Mouse (Mus musculus) ovary, postnatal 14 days (tissue): Measurements from ENCODE around the gene Esf1.
"Not testable (repeated sequence)": the region's sequence is repeated elsewhere in the genome, so short reads cannot be mapped to it uniquely, and the experiment has no call there.

ENCODE experiments used
- DNase-seq: peaks from one replicate; pipeline ENCODE4 v3.0.0; 2022; ENCODE audit warnings: low spot score

The Esf1 gene

DNA sequence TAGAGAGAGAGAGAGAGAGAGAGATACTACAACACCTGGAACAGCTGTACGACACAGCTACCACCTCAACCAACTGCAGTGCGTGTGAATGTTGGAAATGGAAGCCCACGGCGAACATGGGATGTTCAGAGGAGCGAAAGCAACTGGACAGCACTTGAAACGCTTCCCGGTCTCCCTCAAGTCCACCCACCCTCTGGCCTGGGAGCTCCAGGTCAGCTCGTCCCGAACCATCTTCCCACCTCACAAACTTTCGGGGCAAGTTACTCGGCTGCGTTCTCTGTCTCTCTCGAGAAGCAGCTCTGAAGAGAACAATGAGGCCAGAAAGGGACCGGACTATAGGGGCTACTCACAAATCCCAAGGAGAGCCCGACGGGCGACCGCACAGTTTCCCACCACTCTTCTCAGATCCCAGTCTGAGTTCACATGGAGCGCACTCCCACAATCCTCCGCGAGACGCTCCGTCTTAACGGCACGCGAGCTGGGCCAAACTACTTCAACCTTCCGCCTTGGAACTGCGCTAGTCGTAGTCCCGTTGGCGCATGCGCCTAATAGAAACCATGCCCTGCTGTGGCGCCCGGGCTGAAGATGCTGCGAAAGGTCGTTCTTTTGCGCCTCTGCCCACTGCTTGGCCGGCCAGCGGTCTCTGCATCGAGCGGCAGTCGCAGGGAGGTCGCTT is at the start of gene Esf1, which contains the start of gene Ndufaf5:
Gene Esf1 (minus strand): TSS at position 438 of the 676 bp plus-strand sequence.
Gene Ndufaf5 (plus strand): TSS at position 523 of the 676 bp plus-strand sequence.
- DNase-seq = peak; percentile 94

DNA sequence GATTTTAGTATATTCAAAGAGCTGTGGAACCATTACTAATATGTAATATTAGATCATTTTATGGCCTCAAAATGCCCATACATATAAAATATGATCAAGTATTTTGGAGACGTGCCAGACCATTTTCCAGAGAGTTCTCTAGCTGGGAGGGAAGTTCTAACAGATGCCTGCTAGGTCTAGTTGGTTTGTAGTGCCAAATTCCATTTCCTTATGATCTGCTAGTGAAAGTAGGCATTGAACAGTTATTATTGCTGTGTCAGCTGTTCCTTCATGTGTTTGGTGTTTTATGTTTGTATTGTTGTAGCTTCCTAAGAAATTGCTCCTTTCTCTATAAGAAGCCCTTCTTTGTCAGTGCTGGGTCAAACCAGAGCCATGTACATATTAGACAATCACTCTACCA is 45.6 kb upstream of the Esf1 start:
- DNase-seq = no peak

DNA sequence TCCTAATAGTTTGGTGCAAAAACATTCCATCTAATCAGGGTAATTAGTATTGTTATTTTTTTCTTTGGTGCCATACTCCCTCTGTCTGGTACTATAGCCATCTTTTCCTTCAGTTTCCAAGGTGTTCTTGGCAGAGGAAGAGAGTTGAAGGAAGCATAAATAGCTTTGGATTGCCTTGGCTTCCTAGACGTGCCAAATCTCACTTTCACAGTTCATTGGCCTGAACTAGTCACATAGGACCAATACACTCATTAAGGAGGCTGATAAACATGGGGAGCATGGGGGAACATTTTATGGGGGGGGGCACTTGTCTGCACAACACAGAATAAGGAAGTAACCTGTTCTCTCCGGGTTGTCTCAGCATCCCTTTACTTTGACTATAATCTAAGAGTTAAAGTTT is 45.1 kb upstream of the Esf1 start:
- no peak for DNase-seq

DNA sequence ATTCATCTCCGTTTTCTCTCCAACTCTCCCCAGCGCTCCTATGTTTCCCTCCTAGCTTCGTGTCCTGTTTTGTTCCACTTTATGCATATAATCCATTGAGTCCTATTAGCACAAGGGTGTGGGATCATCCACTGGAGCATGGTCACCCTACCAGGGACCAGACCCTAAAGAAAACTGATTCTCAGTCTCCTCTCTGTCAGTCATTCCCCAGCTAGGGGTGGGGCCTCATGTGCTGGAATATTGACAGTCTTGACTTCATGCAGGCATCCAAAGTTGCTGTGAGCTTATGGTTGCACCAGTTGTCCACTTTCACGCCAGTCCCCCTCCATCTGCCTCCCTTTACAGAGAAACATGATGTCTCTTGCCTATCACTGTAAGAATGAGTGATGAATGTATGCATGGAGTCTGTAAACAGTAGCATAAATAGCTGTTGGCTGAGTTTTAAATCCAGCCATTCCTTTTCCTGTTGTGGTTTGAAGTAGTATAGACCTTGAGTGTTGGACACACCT is 44.2 kb upstream of the Esf1 start:
- DNase-seq = no peak

DNA sequence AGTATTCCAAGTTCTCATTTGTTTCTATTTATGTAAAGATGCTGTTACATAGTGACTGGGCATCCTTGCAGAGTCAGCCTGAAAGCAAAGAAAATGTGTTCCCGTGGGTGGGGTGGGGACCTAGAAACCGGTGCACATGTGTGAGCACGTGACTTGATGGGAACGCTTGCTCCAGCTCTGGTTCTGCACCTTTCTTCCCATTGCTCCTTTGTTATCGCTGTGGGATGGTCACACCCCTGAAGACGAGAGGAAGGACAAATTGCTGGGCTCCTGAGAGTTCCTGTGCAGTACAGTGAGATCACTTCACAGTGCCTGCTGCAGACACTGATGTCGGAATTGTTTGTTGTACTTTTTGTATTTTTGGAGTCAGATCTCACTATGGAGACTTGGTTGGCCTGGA is 33.4 kb upstream of the Esf1 start:
- DNase-seq = no peak

DNA sequence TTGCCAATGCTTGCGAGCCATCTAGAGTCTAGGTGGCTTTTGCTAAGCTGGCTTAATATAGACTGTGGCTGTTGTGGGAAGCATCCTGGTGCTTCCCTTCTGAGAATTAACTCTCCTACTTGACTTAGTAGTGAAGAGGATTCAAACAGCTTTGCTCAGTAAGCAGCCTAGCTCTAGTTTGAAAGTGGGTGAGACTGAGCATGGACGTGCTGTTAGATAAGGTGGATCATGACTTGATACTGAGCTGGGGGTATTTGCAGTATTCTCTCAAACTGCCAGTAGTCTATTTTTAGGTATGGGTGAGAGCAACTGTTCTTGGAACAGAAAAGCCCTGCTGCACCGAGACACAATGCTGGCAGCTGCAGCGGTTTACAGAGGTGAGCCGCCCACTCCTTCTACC is 32.2 kb upstream of the Esf1 start:
- DNase-seq = no peak

DNA sequence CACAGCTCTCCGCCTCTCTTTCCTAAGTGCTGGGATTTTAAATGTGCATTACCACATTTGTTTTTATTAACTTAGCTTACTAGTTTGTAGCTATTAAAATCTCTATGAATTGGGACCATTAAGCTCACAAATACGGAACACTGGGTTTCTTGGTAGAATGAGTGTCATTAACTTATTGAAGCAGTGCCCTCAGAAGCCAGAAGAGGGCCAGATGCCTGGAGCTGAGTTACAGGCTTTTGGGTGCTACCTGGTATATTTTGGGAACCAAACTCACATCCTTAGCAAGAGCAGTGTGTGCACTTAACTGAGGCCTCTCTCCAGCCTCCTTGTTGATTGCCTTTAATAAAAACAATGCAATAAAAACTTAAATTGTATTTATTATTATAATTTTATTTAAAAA is 30.3 kb upstream of the Esf1 start:
- DNase-seq = no peak

DNA sequence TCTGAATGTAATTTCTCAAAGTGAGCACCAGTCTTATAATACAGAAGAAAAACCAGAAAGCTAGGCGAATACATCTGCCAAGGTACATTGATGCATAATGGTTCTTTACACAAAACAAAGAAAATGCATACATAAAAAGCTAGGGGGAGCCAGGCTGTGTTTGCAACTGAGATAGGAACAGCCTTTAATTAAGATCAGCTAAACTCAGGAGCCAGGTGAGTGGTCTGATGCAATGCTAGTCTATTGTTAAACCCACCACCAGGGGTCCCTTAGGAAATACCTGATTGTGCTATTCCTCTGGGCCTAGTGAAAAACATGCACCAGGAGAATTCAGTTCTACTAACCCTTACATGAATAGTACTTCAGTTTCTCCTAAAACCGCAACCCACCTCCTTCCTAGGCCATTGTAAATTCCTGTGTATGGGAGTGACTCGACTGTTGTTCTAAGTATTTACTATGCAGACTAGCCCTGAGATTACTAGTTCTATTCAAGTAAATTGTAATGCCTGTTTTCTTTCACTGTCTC is 15.4 kb upstream of the Esf1 start:
- not testable (repeated sequence) for DNase-seq

DNA sequence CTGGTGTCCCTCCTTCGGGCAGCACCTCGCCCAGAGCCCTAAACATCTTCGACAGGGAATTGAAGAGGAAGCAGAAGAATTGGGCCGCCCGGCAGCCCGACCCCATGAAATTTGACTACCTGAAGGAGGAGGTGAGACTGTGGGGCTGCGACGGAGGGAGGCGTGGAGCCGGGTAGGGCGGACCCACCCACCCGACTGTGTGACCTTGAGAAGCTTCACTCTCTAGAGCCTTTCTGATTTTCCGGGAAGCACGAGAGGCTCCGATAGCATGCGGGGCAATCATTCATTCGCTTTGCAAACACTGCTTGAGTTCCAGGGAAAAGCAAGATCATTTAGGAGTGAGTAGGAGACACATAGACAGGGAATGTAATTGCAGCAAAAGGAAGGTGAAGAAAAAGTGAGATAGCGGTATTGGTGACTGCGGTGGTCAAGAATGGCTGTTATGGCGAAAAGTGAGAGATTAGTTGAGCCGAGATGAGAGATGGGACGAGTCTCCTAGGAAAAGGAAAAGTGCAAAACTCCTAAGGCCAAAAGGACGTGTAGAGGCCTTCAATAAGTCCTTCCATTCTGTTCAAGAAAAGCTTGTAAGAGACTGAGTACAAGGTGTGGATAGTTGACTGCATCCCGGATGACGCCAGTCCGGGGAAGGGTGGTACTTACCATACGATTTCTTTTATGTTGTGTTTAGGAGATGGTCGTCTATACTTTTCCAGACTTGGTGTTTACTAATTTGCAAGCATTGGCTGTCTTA is 614 bp upstream of the Esf1 start:
- no peak for DNase-seq

DNA sequence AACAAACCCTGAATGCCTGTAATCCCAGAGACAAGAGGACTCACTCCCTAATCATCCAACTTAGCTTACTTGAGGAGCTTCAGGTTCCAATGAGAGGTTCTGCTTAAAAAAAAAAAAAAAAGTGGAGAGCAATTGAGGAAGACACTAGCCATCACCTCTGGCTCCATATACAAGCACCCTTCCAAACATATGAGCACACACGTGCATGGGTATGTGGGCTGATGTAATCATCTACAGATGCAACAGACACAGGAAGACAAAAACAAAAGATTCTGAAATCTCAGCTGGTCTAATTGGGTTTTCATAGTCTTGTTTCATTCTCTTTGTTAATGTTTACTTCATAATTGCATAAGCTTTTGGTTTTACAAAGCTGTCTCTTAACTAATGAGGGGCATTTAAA is 1.3 kb downstream of the Esf1 start:
- no peak for DNase-seq

DNA sequence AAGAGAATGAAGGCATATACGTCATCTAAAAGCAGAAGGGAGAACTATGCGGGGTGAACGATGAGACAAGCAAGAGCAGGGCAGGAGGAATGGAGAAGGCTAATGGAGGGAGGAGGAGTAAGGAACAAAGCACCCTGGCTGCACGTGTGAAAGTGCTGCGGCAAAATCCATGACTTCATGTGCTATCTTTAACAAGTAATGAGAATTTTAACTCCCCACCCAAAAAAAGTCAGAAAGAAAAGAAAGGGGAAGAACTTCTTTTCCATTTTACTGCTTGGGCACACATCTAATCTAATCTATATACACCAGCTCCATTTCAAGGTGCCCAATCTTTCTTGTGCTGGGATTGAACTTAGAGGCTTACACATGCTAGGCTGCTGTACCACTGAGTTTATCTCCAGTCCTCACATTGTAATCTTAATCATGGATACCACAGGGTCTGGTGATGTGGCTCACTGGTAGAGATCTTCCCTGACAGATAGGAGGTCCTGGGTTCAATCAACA is 7.0 kb downstream of the Esf1 start:
- DNase-seq = no peak

DNA sequence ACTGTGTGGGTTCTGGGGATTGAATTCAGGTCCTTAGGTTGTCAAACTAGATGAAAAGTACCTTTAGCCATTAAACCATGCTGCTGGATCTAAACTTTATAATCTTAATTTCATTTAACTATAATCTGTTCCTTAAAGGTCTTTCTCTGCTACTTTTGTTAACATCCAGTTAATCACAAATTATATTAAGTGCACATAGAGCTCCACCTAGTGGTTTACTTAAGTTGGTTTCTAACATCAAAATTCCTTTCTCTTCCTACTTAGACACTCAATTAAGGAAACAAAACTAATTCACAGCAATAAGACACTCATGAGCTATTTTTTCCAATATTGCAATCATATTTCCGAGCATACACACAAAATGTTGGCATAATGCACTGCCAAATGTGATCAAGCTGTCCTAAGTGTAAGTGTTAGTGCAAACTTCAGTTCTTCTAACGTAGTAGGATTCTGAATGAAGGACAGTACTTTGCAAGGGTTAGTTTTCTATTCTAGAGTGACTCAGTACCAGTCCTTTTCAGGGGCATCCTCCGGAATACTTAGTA is 11.1 kb downstream of the Esf1 start:
- no peak for DNase-seq

DNA sequence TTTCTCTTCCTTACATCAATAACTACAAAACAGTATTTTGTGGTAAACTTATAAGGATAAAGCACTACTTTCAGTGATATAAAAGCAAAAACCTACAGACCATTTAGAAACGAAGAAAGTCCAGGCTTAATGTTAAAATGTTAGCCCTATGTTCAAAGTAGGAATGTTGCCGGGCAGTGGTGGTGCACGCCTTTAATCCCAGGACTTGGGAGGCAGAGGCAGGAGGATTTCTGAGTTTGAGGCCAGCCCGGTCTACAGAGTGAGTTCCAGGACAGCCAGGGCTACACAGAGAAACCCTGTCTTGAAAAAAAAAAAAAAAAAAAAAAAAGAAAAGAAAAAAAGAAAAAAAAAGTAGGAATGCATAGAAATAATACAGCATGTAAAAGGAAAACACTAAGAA is 18.6 kb downstream of the Esf1 start, which contains the start of gene Gm17374:
Gene Gm17374 (plus strand): TSS at position 301 of the 400 bp plus-strand sequence.
- not testable (repeated sequence) for DNase-seq

DNA sequence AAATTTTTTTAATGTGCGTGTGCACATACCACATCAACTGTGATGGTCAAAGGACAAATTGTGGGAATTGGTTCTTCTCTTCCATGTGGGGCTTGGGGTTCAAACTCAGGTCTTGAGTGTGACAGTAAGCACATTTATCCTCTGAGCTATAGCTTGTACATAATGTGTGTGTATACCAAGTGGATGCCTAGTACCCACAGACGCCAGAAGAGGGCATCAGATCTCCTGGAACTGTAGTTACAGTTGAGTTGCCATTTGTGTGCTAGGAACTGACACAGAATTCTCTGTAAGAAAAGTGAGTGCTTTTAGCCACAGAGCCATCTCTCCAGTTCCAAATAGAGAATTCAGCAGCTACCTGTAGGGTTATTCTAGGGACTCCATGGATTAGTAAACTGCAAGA is 44.8 kb downstream of the Esf1 start:
- DNase-seq = no peak

DNA sequence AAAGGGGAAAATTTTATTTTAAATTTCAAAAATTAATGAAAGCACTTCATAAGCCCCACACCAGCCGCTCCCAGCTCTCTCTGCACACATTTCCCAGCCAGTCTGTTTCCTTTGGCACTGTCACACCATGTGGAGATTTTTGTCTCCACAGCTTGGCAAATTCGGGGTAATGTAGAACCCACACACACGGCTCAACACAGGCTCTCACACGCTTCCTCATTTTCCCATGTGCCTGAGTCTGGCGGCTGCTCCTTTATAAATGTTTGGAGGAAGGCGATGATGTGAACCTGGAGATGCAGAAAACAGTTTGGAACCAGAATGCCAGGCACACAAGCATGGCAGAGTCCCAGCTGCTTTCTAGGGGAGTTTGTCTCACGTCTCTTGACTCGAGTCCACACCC is 56.5 kb downstream of the Esf1 start:
- DNase-seq = no peak

DNA sequence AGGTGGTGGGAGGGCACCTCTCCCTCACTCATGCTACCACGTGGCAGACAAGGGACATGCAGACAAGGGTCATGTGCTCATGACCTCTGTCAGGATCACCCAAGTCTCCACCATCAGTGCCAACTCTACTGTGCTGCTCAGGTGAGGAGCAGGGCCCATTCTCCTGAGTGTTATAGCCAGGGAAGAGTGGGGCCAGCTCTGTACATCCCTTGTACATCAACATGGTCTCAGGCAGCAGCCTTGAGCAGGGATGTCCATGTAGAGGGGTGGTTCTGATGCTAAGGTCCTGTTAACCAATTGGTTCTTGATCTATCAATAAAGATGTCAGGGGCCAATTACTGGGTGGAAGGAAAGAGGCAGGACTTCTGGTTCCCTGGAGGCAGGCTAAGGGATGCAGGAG is 61.4 kb downstream of the Esf1 start:
- no peak for DNase-seq

DNA sequence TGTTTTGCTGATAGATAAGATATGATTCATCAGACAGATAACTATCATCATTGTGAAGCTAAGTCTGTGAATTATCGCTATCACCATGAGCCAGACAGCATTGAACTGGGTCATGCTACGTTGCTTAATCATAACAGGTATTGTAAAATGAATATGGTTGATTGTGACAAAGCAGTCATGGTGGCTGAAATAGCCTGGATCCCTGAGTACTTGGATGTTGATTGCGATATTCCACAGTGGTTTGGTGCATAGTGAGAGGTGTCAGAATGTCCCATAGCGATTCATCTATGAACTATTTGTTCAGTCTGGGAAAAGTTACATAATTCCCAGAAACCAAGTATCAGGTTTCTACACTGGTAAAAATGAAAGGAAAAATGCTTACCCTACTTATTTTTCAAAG is 62.7 kb downstream of the Esf1 start:
- no peak for DNase-seq

DNA sequence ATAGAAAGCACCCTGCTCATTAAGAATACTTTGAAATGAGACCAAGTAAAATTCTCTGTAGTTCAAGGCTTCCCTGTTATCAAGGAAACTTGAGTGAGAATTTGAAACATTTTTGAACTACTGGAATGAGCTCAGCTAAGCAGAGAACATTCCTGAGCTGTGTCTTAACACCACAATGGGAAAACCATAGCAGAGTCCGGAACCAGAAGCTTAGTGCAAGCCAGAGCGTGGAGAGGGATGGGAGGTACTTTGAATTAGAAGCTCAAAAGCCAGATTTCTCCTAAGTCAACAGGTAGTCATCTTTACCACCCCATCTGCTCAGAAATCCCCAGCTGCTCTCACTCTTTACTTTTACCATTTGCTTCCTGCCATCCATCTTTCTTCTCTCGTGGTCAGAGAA is 65.4 kb downstream of the Esf1 start:
- DNase-seq = no peak

DNA sequence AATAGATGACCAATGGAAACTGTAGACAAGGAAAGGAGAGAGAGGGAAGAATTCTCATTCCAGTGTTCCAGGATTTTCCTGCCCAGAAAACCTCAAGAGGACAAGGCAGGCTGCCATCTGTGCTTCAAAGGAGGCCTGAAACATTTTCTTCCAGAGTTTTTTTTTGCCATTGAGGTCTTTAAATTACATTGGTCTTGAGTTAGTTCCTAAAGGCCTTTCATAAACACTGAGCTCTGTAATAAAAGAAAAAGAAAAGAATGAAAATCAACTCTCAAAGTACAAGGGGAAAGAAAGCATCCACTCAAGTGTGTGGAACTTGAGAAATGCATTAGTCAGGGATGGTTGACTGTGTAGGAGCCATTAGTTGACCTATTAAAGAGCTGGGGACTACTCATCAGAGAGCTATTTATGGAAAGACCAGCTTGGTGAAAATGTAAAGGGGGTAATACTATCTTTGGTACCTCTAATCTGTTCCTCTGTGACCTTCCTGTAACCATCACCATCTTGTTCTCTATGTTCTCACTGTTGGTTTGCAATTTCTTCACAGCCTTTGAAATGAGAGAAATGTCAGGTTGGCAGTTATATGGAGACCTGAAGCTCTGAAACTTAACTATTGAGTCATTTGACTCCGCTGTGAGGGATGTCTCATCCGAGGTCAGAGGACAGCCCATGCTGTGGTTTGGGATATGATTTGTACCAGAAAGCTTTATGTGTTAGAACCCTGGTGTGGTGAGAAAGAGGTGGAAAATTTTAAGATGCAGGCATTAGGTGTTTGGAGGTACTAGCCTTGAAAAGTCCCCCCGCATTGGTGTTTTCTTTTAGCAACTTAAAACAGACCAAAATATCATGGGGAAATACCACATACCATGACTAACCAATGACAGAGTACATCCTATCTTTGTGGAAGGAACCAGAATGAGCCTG is 69.6 kb downstream of the Esf1 start:
- DNase-seq = no peak

DNA sequence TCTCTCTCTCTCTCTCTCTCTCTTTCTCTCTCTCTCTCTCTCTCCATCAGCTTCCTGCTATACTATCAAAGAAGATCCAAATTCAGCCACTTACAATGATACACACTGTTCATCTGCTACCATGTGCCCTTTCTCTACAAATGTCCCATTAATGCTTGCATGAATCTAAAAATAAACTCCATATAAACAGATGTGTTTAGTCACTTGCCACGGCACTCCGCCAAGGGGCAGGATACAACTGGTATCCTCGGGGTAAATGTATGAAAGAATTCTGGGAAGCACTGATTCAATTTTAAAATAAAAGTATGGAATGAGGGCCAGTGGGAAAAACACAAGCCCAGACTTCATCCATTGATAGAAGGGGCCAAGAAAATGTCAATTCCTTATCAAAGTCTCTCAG is 70.4 kb downstream of the Esf1 start:
- DNase-seq = no peak

DNA sequence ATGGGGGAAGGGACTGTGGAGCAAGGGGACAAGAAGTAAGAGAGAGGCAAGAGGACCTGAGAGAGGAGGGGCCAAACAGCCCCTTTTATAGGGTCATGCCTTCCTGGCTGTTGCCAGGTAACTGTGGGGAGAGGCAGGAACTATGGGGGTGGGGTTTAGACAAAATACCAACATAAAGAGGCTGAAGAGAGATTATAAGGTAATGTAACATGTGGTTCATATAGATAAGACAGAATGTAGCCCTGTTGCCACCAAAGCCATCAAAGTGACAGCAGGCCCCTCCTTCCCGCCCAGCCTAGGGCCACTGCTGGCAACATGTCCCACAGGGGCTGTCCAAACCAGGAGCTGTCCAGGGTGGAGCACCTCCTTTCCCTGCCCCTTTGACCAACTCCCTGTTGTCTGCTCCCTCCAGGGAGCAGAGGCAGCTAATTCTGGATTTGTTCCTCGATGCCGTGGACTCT is 73.2 kb downstream of the Esf1 start:
- DNase-seq = no peak

DNA sequence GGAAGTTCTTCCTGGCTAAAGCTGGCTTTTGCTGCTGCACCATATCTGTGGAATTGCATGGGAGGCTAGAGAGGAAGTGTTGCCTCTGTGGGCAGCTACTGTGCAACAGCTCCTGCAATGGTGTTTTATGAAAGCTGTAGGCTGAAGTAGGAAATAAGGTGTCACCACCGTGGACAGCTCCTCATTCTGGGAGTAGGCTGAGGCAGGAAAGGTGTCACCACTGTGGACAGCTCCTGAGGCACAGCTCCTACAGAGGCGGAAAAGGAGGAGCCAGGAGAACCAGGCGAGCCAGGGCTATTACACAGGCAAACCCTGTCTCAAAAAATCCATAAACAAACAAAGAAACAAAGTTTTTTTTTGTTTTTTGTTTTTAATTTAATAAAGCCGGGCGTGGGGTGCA is 74.3 kb downstream of the Esf1 start:
- DNase-seq = no peak
